Mouse (Mus musculus): ENCODE data around the gene Metap1d. TPM values are rescaled to one million over a fixed set of nuclear protein-coding genes. Genes with fewer than 3 reads are reported as not detected.

Gene Metap1d
- polyA plus RNA-seq, 1 experiment from 2014 or later, result 35.1 TPM

DNA sequence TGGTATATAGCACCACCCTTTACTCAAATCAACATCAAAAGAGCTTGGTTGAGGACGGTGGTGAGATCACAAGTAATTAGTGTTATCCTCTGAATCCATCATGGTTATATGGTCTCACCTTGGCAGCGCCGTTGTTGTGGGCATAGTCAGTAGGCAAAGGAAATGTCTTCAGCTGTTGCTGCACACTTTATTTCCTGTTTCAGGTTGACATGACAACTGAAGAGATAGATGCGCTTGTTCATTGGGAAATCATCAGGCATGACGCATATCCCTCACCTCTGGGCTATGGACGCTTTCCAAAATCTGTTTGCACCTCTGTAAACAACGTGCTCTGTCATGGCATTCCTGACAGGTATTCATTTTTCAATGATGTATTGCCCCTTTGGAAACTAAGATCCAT lies 58.1 kb downstream of the Metap1d start:
- no peak overlapping the region for H3K27ac ChIP-seq
- H3K4me1 ChIP-seq, result 0 out of 2 replicates have a peak, but pooled peaks cover 5% of the 10 kb centered on the region
- H3K9ac ChIP-seq, result no peak overlapping the region
- H3K9me3 ChIP-seq (replicated peaks), result no peaks in the 10 kb centered on the region
- ATAC-seq (ENCODE audit: low FRiP score), result no peak
- H3K4me2 ChIP-seq (replicated peaks), result no peak overlapping the region
- no peak overlapping the region for H3K4me3 ChIP-seq
- no peaks in the 10 kb centered on the region for H3K36me3 ChIP-seq
- peaks cover 6% of the 10 kb centered on the region; the same call in 1 of the 2 replicates for H3K27me3 ChIP-seq
- WGBS, result 84% methylated on average over 7 of the region's 7 CpGs

DNA sequence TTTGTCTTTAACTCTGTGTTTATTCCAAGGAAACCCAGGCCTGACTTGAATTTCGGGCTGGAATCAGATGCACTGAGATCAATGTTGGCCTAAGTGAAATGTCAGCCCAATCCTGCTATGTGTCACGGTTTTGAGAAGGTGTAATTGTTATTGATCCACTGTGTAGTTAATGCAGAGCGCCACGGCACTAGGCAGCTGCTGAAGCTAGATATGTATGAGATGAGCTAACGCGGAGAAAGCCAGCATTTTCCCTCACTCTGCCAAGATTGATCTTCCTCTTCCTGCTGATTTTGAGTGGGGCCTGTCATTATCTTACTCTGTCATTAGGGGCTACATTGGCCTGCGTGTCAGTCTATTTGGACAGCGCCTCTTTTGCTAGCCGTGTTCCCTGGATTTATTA lies 59.2 kb downstream of the Metap1d start:
- Histone ChIP-seq H3K9ac (no peak overlapping the region), H3K27me3 (peaks cover 6% of the 10 kb centered on the region; the same call in 1 of the 2 replicates), H3K4me1 (peaks cover 5% of the 10 kb centered on the region), H3K4me2 (replicated peaks) (no peak overlapping the region), H3K4me3 (no peak overlapping the region), H3K9me3 (replicated peaks) (no peaks in the 10 kb centered on the region), H3K27ac (no peak overlapping the region), H3K36me3 (no peaks in the 10 kb centered on the region)
- WGBS, result 81% methylated on average over 9 of the region's 9 CpGs
- peak; percentile 50; the same call in 1 of the 2 replicates for ATAC-seq (ENCODE audit: low FRiP score)

DNA sequence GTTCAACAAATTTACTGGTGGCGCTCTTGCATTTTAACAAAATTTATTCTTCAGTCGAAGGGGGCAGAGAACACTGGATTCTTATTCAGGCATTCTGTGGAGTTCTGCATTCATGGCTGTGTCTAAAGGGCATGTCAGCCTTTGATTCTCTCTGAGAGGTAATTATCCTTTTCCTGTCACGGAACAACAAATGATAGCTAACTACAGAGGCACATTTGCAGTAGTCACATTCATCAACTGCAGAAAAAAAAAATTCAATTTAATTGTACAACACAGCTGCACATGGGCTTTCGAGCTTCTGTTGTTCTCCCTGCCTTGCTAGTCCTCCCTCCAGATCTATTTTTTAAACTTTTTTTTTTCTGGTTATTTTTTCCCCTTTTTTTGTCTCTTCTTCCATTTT lies 63.9 kb downstream of the Metap1d start:
- Histone ChIP-seq H3K27me3 (peaks cover 30% of the 10 kb centered on the region), H3K9me3 (replicated peaks) (no peaks in the 10 kb centered on the region), H3K4me1 (peaks cover 12% of the 10 kb centered on the region), H3K36me3 (no peaks in the 10 kb centered on the region), H3K4me2 (replicated peaks) (no peak overlapping the region), H3K27ac (no peak overlapping the region), H3K9ac (no peak overlapping the region), H3K4me3 (no peak overlapping the region)
- WGBS, result 22% methylated on average over 4 of the region's 4 CpGs
- no peak for ATAC-seq (ENCODE audit: low FRiP score)

DNA sequence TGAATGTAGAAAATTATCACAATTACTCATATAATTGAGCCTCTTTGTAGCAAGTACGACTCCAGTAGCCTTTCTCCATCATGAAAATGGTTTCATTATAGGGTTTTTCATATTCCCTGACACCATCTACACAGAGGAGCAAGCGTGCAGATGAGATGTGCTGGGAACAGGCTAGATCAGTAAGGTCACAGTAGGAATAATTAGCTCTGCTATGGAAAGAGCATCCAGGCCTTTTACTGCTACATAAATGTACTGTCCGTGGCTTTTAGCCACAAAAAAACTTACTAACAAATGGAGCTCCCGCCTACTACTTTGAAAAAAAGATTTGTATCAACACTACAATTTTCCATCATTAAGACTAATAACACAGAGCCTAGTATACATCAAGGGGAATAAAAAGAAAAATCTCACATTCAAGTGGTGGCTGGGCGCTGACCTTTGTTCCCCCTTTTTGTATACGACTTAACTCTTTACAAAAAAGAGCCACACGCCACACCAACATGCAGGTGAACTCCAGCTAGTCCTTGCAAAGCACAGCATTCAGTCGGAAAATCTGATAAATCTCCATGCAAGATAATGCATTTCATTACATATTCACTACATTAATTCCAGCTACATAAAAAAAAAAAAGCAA lies 64.5 kb downstream of the Metap1d start:
- no peaks in the 10 kb centered on the region for H3K36me3 ChIP-seq
- H3K27me3 ChIP-seq, result peaks cover 36% of the 10 kb centered on the region
- WGBS, result 33% methylated on average over 8 of the region's 8 CpGs
- no peak for ATAC-seq (ENCODE audit: low FRiP score)
- peaks cover 12% of the 10 kb centered on the region for H3K4me1 ChIP-seq
- no peak overlapping the region for H3K9ac ChIP-seq
- H3K4me3 ChIP-seq, result no peak overlapping the region
- H3K27ac ChIP-seq, result no peak overlapping the region
- no peaks in the 10 kb centered on the region for H3K9me3 ChIP-seq (replicated peaks)
- H3K4me2 ChIP-seq (replicated peaks), result no peak overlapping the region

DNA sequence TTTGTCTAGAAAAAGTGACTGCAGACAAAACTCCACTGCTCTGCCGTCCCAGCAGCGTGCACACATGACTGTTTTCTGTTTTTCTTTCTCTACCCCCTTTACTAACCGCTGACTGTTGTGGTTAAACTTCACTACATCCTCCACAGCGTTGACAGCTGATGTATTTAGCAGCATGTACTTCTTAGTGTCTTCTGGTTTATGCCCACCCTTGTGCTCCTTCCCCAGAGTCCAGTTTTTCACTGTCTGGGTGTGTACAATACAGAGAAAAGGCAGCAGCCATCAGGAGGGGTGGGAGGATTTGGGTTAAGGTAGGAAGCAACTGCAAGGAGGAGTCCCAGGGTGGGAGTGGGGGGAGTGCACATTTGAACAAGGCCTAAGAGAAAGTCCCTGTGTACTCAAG lies 69.8 kb downstream of the Metap1d start:
- peaks cover 2% of the 10 kb centered on the region; the same call in 1 of the 2 replicates for H3K4me1 ChIP-seq
- no peak overlapping the region for H3K4me2 ChIP-seq (replicated peaks)
- no peak for ATAC-seq (ENCODE audit: low FRiP score)
- no peaks in the 10 kb centered on the region for H3K9me3 ChIP-seq (replicated peaks)
- H3K27ac ChIP-seq, result no peak overlapping the region
- no peaks in the 10 kb centered on the region for H3K36me3 ChIP-seq
- 64% methylated on average over 4 of the region's 4 CpGs for WGBS
- no peak overlapping the region for H3K4me3 ChIP-seq
- H3K27me3 ChIP-seq, result peaks cover 80% of the 10 kb centered on the region
- no peak overlapping the region for H3K9ac ChIP-seq

DNA sequence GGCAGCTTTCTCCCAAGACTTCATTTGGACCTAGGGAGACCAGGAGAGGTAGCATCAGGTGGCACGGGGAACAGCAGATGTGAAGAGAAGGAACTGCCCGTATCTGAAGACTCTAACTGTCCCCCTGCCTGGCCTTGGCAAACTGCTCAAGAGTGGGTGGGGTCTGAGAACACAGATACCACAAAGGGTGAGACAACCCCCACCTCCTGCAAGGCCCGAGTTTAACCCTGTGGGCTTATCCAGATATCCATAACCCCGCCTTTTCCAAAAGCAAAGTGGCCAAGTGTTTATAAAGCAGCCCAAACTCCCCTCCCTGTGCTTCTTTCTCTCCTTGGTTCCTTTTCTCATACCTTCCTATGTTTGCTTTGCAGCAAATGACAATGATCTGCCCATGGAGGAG lies 70.4 kb downstream of the Metap1d start:
- Histone ChIP-seq H3K27ac (no peak overlapping the region), H3K36me3 (no peaks in the 10 kb centered on the region), H3K27me3 (peaks cover 85% of the 10 kb centered on the region), H3K4me2 (replicated peaks) (no peak overlapping the region), H3K9ac (no peak overlapping the region), H3K9me3 (replicated peaks) (no peaks in the 10 kb centered on the region), H3K4me1 (no peaks in the 10 kb centered on the region; the same call in 1 of the 2 replicates), H3K4me3 (no peak overlapping the region)
- 50% methylated on average over 4 of the region's 4 CpGs for WGBS
- no peak for ATAC-seq (ENCODE audit: low FRiP score)

DNA sequence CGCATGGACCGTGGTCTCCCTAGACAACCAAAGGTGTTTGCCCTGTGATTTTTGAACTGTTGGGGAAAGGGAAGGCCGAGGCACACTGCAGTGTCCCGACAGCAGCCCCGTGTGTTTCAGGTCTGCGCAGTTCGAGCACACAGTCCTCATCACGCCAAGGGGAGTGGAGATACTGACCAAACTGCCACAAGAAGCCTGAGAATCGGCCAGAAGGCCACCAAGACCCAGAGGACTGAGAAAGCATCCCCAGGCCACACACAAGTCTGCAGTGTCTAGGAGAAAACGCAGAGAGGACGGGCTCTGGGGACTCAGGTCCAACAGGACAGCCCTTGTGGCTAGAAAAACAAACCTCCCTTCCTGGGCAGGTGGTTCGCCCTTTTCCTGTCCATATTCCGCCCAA lies 71.7 kb downstream of the Metap1d start:
- Histone ChIP-seq H3K9ac (no peak overlapping the region), H3K36me3 (no peaks in the 10 kb centered on the region), H3K4me3 (no peak overlapping the region), H3K4me2 (replicated peaks) (no peak overlapping the region), H3K9me3 (replicated peaks) (no peaks in the 10 kb centered on the region), H3K27me3 (peaks cover 93% of the 10 kb centered on the region), H3K27ac (no peak overlapping the region), H3K4me1 (peaks cover 9% of the 10 kb centered on the region)
- ATAC-seq (ENCODE audit: low FRiP score), result no peak
- WGBS, result 22% methylated on average over 13 of the region's 13 CpGs

DNA sequence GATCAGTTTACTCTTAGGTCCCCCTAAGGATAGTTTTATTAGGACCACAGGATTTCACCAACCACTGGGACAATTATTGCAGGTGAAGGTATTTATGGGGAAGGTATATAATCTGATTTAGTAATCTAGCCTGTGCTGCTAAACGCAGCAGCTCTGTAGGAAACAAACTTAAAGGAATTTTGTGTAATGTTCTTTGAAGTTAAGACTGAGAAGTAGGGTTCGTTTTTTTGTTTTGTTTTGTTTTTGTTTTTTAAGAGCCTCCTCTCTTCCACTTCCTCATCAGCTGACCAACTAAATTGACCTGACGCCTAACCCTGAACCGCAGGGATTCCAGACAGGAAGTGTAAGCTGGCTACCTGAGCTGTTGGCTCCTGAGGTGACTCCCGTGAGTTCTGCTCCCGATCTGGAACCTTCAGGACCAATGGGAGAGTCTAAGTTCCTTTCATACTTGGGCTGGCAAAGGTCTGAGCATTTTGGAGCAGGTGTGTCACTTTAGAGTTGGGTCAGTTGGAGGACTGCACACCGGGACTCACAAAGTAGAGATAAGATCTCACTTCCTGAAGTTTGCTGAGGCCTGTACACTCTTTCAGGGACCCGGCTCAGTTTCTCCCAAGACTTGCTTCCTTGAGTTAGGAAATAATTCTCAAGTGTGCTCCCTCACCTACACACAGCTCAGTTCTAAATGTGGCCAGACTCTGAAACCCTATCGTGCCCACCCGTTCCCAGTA lies 73.7 kb downstream of the Metap1d start:
- no peak overlapping the region for H3K9ac ChIP-seq
- H3K27me3 ChIP-seq, result peaks cover 95% of the 10 kb centered on the region
- no peaks in the 10 kb centered on the region for H3K9me3 ChIP-seq (replicated peaks)
- H3K36me3 ChIP-seq, result no peaks in the 10 kb centered on the region
- no peak overlapping the region for H3K27ac ChIP-seq
- no peak for ATAC-seq (ENCODE audit: low FRiP score)
- no peak overlapping the region for H3K4me3 ChIP-seq
- 6% methylated on average over 10 of the region's 10 CpGs for WGBS
- H3K4me2 ChIP-seq (replicated peaks), result no peak overlapping the region; the same call in 1 of the 2 replicates
- H3K4me1 ChIP-seq, result peaks cover 14% of the 10 kb centered on the region

DNA sequence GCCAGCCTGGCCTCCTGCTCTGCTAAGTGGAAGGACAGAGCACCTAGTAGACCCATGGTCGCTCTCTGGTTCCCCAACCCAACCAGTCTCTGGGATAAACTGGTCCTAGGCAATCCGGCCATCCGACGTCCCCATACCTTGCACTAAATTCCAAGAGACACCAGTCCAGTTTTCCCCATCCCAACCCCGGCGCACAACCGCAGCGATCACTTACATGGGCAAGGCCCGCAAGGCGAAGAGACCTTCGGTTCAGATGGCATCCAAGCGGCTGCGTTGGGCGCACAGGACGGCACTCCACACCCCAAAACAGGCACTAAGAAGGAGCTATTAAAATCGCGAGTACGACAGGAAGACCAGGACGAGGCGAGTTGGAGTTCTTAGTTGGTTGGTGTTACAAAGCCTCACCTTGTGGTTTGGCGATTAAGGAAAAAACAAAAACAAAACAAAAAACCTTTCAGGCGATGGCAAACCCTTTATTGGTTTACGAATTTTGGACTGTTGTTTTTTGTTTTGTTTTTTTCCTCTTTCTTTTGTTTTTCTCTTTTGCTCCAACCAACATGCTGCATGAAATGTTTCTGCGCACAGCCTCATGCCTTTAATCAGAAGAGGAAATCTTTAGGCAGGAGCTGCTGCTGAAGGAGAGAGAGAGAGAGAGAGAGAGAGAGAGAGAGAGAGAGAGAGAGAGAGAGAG lies 74.4 kb downstream of the Metap1d start:
- H3K4me3 ChIP-seq, result no peak overlapping the region
- H3K36me3 ChIP-seq, result no peaks in the 10 kb centered on the region
- 1% methylated on average over 24 of the region's 24 CpGs for WGBS
- no peak overlapping the region; the same call in 1 of the 2 replicates for H3K4me2 ChIP-seq (replicated peaks)
- H3K9ac ChIP-seq, result no peak overlapping the region
- peaks cover 97% of the 10 kb centered on the region for H3K27me3 ChIP-seq
- no peak overlapping the region for H3K27ac ChIP-seq
- no peak for ATAC-seq (ENCODE audit: low FRiP score)
- H3K4me1 ChIP-seq, result peaks cover 14% of the 10 kb centered on the region
- no peaks in the 10 kb centered on the region for H3K9me3 ChIP-seq (replicated peaks)

DNA sequence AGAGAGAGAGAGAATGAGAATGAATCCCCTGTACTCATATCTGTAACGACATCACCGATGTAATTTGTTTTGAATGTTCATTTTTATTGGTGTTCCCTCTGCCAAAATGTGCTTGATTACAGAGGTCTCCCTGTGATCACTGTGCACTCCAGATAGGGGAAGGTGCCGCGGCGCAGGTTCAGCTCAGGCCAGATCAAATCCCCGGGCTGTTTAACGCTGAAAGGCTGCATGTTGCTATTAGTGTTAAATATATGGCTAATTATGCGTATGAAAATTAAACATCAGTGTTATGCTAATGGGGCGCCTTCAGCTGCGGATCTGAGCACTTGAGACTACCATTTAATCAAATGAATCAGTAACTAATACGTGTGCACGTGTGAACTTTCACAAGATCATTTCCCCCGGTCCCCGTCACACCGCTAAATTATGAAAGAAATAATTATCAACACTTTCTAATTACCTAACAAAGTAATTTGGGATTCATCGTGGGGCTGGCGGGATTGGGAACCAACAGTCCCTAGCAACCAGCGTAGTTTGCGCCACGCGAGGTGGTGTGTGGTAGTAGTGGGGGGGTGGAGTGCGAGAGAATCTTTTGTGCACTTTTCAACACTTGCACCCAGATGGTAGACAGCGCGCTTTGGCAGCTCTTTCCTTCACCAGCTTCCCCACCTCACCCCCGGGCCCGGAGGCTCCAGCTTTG lies 75.1 kb downstream of the Metap1d start, which contains the start of gene Dlx1:
Gene Dlx1, plus strand, starts transcription at position 100 of the 700 bp plus-strand sequence.
- Histone ChIP-seq H3K9ac (peak within 1 kb of the TSS; percentile 44), H3K27me3 (peaks cover 97% of the 10 kb centered on the region), H3K36me3 (no peaks in the 10 kb centered on the region), H3K4me2 (replicated peaks) (peak within 1 kb of the TSS; percentile 76), H3K9me3 (replicated peaks) (no peaks in the 10 kb centered on the region), H3K4me1 (peaks cover 14% of the 10 kb centered on the region), H3K27ac (peak within 1 kb of the TSS; percentile 36; the same call in 1 of the 2 replicates), H3K4me3 (peak within 1 kb of the TSS; percentile 41)
- no peak for ATAC-seq (ENCODE audit: low FRiP score)
- WGBS, result 2% methylated on average over 26 of the region's 26 CpGs

DNA sequence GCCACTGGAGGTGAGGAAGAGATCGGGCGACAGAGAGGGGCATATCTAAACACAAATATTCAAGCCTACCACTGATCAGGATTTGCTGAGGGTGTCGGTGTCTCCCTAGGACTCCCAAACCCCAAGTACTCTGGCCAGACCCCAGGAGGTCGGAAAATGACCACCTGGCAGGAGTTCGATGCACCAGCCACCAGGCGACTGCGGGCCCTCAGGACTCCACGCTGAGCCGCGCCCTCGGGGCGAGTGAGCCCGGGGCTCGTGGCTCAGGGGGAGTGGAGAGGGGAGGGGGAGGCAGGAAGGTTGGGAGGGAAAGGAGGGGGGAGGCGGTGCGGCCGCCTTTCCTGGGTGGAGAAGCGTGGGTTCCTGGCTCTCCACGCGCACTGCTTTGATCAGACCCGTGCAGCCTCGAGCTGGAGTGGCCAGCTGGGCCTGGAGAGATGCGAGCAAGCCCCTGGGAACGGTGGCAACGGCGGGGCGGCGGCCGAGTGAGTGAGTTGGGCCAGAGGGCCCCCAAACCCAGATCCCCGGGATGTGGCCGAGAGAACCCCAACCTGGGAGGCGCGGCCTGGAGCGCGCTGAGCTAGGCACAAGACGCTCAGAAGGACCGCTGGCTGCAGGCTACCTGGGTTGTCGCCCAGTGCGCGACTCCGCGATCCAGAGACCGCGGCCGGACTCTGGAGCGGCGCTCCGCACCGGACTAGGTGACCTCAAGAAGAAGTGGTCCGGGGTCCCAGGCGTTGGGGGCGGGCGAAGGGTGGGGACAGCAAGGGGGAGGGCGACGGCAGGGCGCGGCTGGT lies 75.8 kb downstream of the Metap1d start:
- Histone ChIP-seq H3K4me3 (peak overlapping the region; percentile 41), H3K9me3 (replicated peaks) (no peaks in the 10 kb centered on the region), H3K9ac (peak overlapping the region; percentile 44), H3K36me3 (no peaks in the 10 kb centered on the region), H3K4me2 (replicated peaks) (peak overlapping the region; percentile 76), H3K4me1 (peaks cover 14% of the 10 kb centered on the region), H3K27me3 (peaks cover 97% of the 10 kb centered on the region), H3K27ac (peak overlapping the region; percentile 36; the same call in 1 of the 2 replicates)
- WGBS, result under 1% methylated on average over 51 of the region's 57 CpGs
- peak; percentile 66 for ATAC-seq (ENCODE audit: low FRiP score)

Data from hindbrain, embryonic 12.5 days (tissue).